Mouse (Mus musculus) mammary gland, adult 2 months (tissue): ENCODE measurements around the gene Olfr715b. TPM values are rescaled to one million over a fixed set of nuclear protein-coding genes. Genes with fewer than 3 reads are reported as not detected.

ENCODE experiments used
- polyA plus RNA-seq: library from polyadenylated mRNA; depleted of rRNA; stranded (reverse); fragments of >200 nt; gene quantifications from 2 replicates; pipeline ENCODE4 v1.2.3, GENCODE M21; 2012; ENCODE audit warnings: low replicate concordance; rRNA removed

Gene Olfr715b
- not detected in 2 replicates for polyA plus RNA-seq

DNA sequence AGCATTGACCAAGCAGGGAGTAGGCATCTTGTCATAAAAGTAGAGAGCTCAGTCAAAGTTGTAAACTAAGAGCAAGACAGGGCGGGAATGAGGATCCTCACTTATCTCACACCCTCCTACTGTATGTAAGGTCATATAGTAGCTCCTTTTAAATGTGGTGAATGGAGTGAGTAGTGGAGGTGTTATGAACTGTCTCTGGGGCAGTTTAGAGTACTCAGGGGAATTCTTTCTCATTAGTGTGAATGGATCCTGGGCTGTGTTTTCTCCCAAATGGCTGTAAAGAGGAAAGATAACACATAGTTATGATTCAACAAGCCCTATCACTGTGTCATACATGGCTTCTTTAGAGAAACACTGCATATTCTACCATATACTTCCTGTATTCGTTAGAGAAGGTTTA is at the start of gene Olfr715b:
Gene Olfr715b (minus strand): TSS at position 101 of the 400 bp plus-strand sequence.

GRCm38 (mm10) chr7:107138027-107138426 is 27.9 kb upstream of the Olfr715b start, which contains the start of gene Olfr716:
TSS of gene Olfr716 (plus strand) at chr7:107138327.

GRCm38 (mm10) chr7:107130983-107131382 is 20.8 kb upstream of the Olfr715b start, which contains the start of gene Olfr715:
TSS of gene Olfr715 (minus strand) at chr7:107131083.

GRCm38 (mm10) chr7:107092920-107093319 is 17.2 kb downstream of the Olfr715b start, which contains the start of gene Olfr17:
TSS of gene Olfr17 (plus strand) at chr7:107093220.

GRCm38 (mm10) chr7:107070681-107071080 is 39.5 kb downstream of the Olfr715b start, which contains the start of gene Olfr714:
TSS of gene Olfr714 (plus strand) at chr7:107070981.

Other genes with a start within 250 kb of the Olfr715b start
- gene Olfr704, start 247.2 kb downstream of the Olfr715b start, polyA plus RNA-seq: not detected in 2 replicates
- not detected in 2 replicates for gene Olfr705, start 233.5 kb downstream of the Olfr715b start, polyA plus RNA-seq
- gene Olfr706, start 222.2 kb downstream of the Olfr715b start, polyA plus RNA-seq: not detected in 2 replicates
- not detected in 2 replicates for gene Olfr707, start 209.1 kb downstream of the Olfr715b start, polyA plus RNA-seq
- gene Olfr1532-ps1, start 202.4 kb downstream of the Olfr715b start, polyA plus RNA-seq: not detected in 2 replicates
- gene Olfr709-ps1, start 178.2 kb downstream of the Olfr715b start, polyA plus RNA-seq: not detected in 2 replicates
- gene Olfr710, start 162.1 kb downstream of the Olfr715b start, polyA plus RNA-seq: not detected in 2 replicates
- not detected in 2 replicates for gene Olfr6, start 146.4 kb downstream of the Olfr715b start, polyA plus RNA-seq
- gene Olfr711, start 134.9 kb downstream of the Olfr715b start, polyA plus RNA-seq: not detected in 2 replicates
- not detected in 2 replicates for gene Olfr2, start 104.3 kb downstream of the Olfr715b start, polyA plus RNA-seq
- gene Olfr713, start 79.2 kb downstream of the Olfr715b start, polyA plus RNA-seq: not detected in 2 replicates
- not detected in 2 replicates for gene Olfr714, start 39.4 kb downstream of the Olfr715b start, polyA plus RNA-seq
- not detected in 2 replicates for gene Olfr17, start 17.1 kb downstream of the Olfr715b start, polyA plus RNA-seq
- not detected in 2 replicates for gene Olfr715, start 20.7 kb upstream of the Olfr715b start, polyA plus RNA-seq
- gene Olfr716, start 28.0 kb upstream of the Olfr715b start, polyA plus RNA-seq: not detected in 2 replicates
- gene Nlrp14, start 56.6 kb upstream of the Olfr715b start, polyA plus RNA-seq: not detected in 2 replicates
- not detected in 2 replicates for gene Rbmxl2, start 99.1 kb upstream of the Olfr715b start, polyA plus RNA-seq